Mouse (Mus musculus) neutrophil, adult 83 days (primary cell): Measurements from ENCODE around the gene Methig1. TPM values are rescaled to one million over a fixed set of nuclear protein-coding genes. Genes with fewer than 3 reads are reported as not detected.

ENCODE experiments used
- total RNA-seq, 2 experiments: library from RNA; stranded (reverse); gene quantifications; one replicate each; pipeline ENCODE4 v1.2.4; 2023

The Methig1 gene
- total RNA-seq: under 1 TPM in 1 of 2 experiments, not detected in 1; 0.72 TPM

DNA sequence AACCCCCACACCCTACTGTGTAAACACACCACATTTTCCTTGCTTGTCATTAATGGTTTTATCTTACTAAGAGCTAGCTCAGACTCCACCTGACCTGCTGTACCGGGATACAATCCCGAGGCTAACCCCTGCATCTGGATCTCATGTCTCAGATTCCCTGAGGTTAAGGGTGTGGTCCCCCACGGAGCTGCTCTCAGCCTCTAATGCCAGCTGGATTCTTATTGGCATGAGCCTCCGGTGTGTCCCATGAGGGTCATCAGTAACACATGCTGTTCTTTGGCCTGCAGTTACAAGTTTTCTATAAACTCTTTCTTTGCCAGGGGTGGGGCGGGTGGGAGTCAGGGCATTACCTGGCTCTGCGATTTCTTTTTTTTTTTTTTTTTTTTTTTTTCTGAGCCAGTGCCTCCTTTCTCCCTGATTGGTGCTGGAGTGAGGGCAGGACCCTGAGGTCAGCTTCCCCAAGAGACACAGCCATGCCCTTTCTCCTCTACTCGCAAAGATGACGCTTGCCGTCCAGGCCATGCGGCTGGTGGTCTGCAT is at the start of gene Methig1, which contains the start of gene Mettl7a2:
Gene Methig1, plus strand, starts transcription at position 439 of the 540 bp plus-strand sequence.
Gene Mettl7a2, plus strand, starts transcription at position 490 of the 540 bp plus-strand sequence.

DNA sequence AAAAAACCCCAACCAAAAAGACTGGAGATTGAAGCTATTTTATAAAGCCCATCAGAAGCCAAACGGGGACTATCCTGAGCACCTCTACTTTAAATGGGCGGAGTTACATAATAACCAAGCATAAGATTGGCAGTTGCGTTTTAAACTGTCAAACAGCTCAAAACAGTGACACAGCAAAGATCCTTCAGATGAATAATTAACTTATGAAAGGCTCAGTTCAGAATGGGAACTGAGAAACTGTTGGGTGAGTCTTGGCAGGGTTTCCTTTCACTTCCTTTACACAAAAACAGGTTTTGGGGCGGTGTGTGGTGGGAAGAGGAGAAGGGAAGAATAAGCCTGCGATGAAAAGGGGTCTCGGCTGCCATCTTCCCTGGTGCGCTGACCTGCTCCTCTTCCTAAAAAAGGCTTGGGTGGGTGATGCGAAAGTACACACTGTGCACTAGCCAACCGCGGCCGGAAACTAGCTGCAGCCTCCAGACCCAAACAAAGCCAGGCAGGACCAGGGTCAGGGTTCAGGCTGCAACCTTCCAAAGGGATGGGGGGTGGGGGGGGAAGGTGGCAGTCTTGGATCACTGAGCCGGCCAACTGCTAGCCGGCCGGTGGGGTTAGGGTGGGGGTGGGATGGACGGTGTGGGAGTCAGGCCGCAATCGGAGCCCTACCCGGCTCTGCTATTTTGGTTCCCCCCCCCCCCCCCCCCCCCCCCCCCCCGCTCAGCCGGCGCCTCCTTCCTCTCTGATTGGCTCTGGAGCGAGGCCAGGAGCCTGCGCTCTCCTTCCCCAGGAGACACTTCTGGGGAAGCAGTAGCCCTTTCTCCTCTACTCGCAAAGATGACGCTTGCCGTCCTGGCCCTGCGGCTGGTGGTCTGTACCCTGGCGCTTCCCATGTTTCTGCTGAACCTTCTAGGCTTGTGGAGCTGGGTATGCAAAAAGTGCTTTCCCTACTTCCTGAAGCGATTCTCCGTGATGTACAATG is 48.6 kb upstream of the Methig1 start, which contains the start of gene Mettl7a1:
Gene Mettl7a1, plus strand, starts transcription at position 122 of the 973 bp plus-strand sequence.

DNA sequence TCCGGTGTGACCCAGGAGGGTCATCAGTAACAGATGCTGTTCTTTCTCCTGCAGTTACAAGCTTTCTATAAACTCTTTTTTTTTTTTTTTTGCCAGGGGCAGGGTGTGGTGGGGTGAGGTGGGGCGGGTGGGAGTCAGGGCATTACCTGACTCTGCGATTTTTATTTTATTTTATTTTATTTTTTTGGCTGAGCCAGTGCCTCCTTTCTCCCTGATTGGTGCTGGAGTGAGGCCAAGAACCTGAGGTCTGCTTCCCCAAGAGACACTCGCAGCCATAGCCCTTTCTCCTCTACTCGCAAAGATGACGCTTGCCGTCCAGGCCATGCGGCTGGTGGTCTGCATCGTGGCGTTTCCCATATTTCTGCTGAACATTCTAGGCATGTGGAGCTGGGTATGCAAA is 18.3 kb upstream of the Methig1 start, which contains the start of gene Mettl7a3:
Gene Mettl7a3, plus strand, starts transcription at position 301 of the 400 bp plus-strand sequence.

DNA sequence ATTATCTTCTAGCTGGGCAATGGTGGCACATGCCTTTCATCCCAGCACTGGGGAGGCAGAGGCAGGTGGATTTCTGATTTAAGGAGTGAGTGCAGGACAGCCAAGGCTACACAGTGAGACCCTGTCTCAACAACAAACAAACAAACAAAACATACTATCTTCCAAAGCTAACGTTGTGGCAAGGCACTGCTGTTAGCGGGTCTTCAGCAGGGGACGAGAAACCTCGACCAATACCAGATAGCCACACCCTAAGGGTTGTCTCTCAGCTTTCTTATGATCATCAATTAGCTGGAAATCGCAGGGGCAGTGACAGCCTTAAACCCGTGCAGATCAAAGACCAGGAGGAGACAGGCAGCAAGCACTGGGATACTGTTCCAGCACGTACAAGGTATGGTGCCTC is 11.3 kb downstream of the Methig1 start, which contains the start of gene Higd1c:
Gene Higd1c, plus strand, starts transcription at position 301 of the 400 bp plus-strand sequence.

DNA sequence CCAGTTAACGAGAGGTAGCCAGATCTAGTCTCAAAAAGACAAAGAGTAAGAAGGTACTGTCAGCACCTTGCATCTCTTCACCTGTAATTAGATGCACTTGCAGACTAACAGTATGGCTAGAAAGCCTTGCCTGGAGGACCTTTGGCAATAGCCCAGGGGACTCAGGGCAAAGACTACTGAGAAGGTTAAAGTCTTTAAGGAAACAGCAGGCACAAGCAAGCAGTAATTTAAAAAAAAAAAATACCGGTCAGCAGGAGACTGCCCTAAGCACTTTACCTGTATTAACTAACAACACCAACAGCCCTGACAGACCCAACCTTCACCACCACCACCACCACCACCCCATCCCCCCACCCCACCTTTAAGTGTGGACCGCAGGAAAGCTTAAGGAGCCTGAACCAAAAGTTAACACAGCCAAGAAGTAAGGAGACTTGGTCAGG is 68.8 kb downstream of the Methig1 start, which contains the start of gene Gm5475:
Gene Gm5475, plus strand, starts transcription at position 390 of the 440 bp plus-strand sequence.

DNA sequence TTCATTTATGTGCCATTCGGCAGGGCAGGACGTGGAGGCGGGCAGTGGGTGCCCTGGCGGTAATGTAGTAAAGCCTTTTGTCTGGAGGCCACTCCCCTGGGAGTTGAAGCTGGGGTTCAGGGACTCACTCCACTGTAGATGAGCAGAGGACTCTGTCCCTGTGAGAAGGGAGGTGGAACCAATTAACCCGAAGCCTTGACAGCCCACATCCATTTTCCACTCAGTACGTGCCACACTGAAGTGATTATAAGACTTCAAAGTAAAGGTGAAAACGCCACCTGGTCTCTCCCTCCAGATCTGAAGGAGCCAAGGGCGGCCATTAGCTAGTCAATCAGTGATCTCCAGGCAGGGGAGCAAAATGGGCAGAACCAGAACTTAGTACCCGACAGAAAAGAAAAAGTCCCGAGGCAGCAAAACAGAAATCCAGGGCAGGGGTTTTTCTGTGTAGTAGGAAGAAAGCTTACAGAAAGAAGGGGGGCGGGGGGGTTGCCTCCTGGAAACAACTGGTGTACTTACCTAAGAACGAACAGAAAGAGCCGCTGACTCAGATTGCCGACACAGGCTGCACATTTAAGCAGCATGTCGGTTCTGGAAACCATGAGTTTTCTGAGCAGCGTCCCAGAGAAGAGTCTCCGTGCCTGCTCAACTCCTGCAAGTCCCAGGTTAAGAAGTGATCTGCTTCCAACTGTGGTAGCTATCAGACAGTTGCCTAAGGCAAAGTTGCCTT is 71.6 kb downstream of the Methig1 start, which contains the start of gene Slc11a2:
Gene Slc11a2, minus strand, starts transcription at position 677 of the 727 bp plus-strand sequence.

Other genes starting within 250 kb of the Methig1 start
- gene Atf1, start 125.3 kb upstream of the Methig1 start, total RNA-seq: 10 to 100 TPM; 86.7 to 97.7 TPM
- not detected for gene Tmprss12, start 72.3 kb upstream of the Methig1 start, total RNA-seq
- gene Mettl7a1, start 49.0 kb upstream of the Methig1 start, total RNA-seq: 10 to 100 TPM; 28.7 to 36.9 TPM
- under 1 TPM in 1 of 2 experiments, not detected in 1; 0.73 TPM for gene Mettl7a3, start 18.2 kb upstream of the Methig1 start, total RNA-seq
- 1 to 10 TPM in 1 of 2 experiments, under 1 TPM in 1; 0.92 to 1.1 TPM for gene Mettl7a2, start 51 bp downstream of the Methig1 start, total RNA-seq
- gene Higd1c, start 11.4 kb downstream of the Methig1 start, total RNA-seq: not detected
- gene Gm5475, start 69.0 kb downstream of the Methig1 start, total RNA-seq: not detected
- 10 to 100 TPM; 17.3 to 22.6 TPM for gene Slc11a2, start 71.9 kb downstream of the Methig1 start, total RNA-seq
- gene Letmd1, start 115.9 kb downstream of the Methig1 start, total RNA-seq: 10 to 100 TPM; 10.4 to 10.6 TPM
- gene Csrnp2, start 142.3 kb downstream of the Methig1 start, total RNA-seq: 1 to 10 TPM; 1.1 to 1.3 TPM
- 1 to 10 TPM; 3.7 to 4.6 TPM for gene Tfcp2, start 198.9 kb downstream of the Methig1 start, total RNA-seq
- 1 to 10 TPM; 1.3 to 1.6 TPM for gene Pou6f1, start 246.8 kb downstream of the Methig1 start, total RNA-seq